Mouse (Mus musculus) lung, embryonic 16.5 days (tissue): ENCODE results near the gene Rfxank. TPM values are rescaled to one million over a fixed set of nuclear protein-coding genes. Genes with fewer than 3 reads are reported as not detected.

ENCODE experiments used
- ATAC-seq: fragments of 200-750 bp; cut with Nextera tagmentation; 2 replicates; pipeline ENCODE4 v1.8.0; 2017; ENCODE audit warnings: low read depth, mild to moderate bottlenecking, moderate library complexity
- H3K27ac ChIP-seq: fragments of 300-500 bp; sonication (generic); 2 replicates; pipeline ENCODE4 v1.5.1; 2014; ENCODE audit warnings: mild to moderate bottlenecking, control low read depth, low read length
- H3K27me3 ChIP-seq: fragments of 300-500 bp; sonication (generic); 2 replicates; pipeline ENCODE4 v1.6.1; 2014; ENCODE audit warnings: low read depth, low read length, mixed read lengths; ENCODE audit not compliant: control insufficient read depth, insufficient read depth
- H3K36me3 ChIP-seq: fragments of 300-500 bp; sonication (generic); 2 replicates; pipeline ENCODE4 v1.6.1; 2014; ENCODE audit warnings: low read length; ENCODE audit not compliant: control insufficient read depth, insufficient read depth
- H3K4me1 ChIP-seq: fragments of 300-500 bp; sonication (generic); replicated peaks from 2 replicates; pipeline ENCODE4 v1.6.1; 2014; ENCODE audit warnings: low read length, mixed read lengths; ENCODE audit not compliant: control insufficient read depth, insufficient read depth
- H3K4me2 ChIP-seq: fragments of 300-500 bp; sonication (generic); 2 replicates; pipeline ENCODE4 v1.6.1; 2014; ENCODE audit warnings: low read depth, low read length, control low read depth
- H3K4me3 ChIP-seq: fragments of 300-500 bp; sonication (generic); 2 replicates; pipeline ENCODE4 v1.5.1; 2014; ENCODE audit warnings: mild to moderate bottlenecking, low read length, control low read depth
- H3K9ac ChIP-seq: fragments of 300-500 bp; sonication (generic); 2 replicates; pipeline ENCODE4 v1.6.1; 2014; ENCODE audit warnings: low read length, control low read depth
- H3K9me3 ChIP-seq: fragments of 300-500 bp; sonication (generic); 2 replicates; pipeline ENCODE4 v1.6.1; 2016; ENCODE audit warnings: low read length; ENCODE audit not compliant: control insufficient read depth
- WGBS: fragments of 180-500 bp; shearing (Covaris S2); extraction: QIAGEN DNeasy Blood & Tissue Kit; methylation state at CpG from one replicate; pipeline ENCODE4 v1.1.7; 2014; 5-methylcytosine and 5-hydroxymethylcytosine counted together
- polyA plus RNA-seq: library from polyadenylated mRNA; unstranded; fragments of >200 nt; fragmentation: Nextera tagmentation; extraction: Ambion mirVana; gene quantifications from 2 replicates; pipeline ENCODE4 v1.2.1, GENCODE M21; 2015

Gene Rfxank
- polyA plus RNA-seq, 1 experiment from 2014 or later = 21.1 TPM

- H3K4me3 ChIP-seq = no peak overlapping the region
- H3K4me1 ChIP-seq = peaks cover 8% of the 10 kb centered on the region; the same call in 1 of the 2 replicates
- no peaks in the 10 kb centered on the region; the same call in 1 of the 2 replicates for H3K27me3 ChIP-seq
- no peaks in the 10 kb centered on the region for H3K36me3 ChIP-seq
- H3K9me3 ChIP-seq = no peaks in the 10 kb centered on the region
- 100% methylated on average over 1 of the region's 1 CpGs for WGBS
- H3K4me2 ChIP-seq = no peak overlapping the region
- no peak overlapping the region for H3K9ac ChIP-seq
- H3K27ac ChIP-seq = no peak overlapping the region
- no peak for ATAC-seq
Observed at GRCm38 (mm10) chr8:70157240-70157800, 18.4 kb upstream of the Rfxank start.

DNA sequence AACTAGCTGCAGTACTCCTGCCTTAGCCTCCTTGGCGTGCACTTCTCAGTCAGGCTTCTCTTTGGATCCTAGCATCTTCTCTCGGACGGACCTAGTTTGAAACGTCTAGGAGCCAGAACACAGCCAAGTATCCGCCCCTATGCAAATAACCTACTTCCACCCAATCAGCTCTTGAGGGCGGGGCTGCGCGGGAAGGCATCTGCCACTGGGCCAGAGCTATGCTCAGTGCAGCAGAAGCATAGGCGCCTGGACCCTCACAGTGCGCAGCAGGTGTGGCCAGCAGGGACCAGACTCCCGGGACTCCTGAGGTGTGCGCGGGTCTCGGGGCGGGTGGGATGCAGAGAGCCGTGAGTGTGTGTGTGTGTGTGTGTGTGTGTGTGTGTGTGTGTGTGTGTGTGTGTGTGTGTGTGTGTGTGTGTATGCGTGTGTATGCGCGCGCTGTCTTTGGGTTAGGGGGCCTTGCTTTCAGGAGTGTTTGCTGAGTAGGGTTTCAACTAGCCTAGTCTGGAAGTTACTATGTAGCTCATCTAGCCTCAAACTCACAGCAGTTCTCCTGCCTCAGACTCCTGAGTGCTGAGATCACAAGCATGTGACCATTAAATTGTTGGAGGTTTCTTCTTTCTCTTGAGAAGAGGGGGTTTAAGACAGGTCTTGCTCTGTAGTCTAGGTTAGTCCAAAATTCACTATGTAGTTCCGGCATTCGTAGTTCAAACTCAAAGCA, 13.7 kb upstream of the Rfxank start:
- no peaks in the 10 kb centered on the region for H3K9me3 ChIP-seq
- H3K4me2 ChIP-seq = peak overlapping the region; percentile 35; the same call in 1 of the 2 replicates
- H3K27me3 ChIP-seq = no peaks in the 10 kb centered on the region; the same call in 1 of the 2 replicates
- no peaks in the 10 kb centered on the region for H3K36me3 ChIP-seq
- no peak overlapping the region for H3K9ac ChIP-seq
- H3K4me1 ChIP-seq = 0 out of 2 replicates have a peak, but pooled peaks cover 2% of the 10 kb centered on the region
- ATAC-seq = peak; percentile 97
- H3K4me3 ChIP-seq = no peak overlapping the region
- 15% methylated on average over 20 of the region's 22 CpGs for WGBS
- H3K27ac ChIP-seq = no peak overlapping the region

- ATAC-seq = no peak
- Histone ChIP-seq H3K27ac (no peak overlapping the region), H3K9me3 (no peaks in the 10 kb centered on the region), H3K36me3 (peaks cover 17% of the 10 kb centered on the region), H3K9ac (no peak overlapping the region), H3K4me1 (0 out of 2 replicates have a peak, but pooled peaks cover 2% of the 10 kb centered on the region), H3K27me3 (no peaks in the 10 kb centered on the region; the same call in 1 of the 2 replicates), H3K4me3 (no peak overlapping the region), H3K4me2 (no peak overlapping the region)
- 16% methylated on average over 13 of the region's 13 CpGs for WGBS
Observed at GRCm38 (mm10) chr8:70150158-70150557, 11.2 kb upstream of the Rfxank start.

DNA sequence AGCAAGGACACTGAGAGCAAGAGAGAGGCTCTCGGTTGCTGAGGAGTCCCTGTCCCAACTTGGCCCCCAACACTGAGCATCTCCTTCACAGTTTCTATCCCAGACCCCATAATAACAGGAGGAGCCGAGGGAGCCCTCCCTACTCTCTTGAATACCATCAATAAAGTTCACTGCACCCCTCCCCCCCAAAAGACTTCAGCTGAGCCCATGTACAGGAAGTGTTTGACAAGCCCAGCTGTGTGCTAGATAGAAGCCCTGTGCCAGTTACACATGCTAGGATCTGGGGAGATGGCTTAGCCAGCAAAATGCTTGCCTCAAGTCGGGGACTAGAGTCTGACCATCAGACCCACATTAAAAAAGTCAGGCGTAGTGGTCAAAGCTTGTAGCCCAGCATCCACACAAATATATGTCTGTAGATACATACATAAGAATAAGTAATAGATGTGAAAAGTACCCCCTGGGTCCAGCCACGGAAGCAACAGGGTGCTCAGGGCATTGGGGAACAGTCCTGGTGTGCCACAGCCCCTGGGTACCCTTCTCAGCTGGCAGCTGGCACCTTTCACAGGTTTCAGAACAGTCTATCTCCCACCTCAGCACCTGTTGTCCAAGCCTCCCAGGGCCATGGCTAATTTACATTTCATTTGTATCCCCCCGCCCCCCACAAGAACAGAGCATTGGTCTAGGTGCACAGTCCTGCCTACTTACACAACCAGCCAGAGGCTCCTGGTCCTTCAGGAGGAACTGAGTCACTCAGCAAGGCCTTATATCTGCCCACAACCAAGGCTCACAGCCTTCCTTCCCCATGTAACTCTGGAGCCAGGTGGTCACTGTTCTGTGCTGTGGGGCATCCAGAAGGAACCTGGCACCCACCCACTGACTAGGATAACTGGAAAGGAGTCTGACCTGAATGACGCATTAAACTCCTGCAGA, 9.0 kb upstream of the Rfxank start:
- H3K4me2 ChIP-seq = no peak overlapping the region
- 81% methylated on average over 7 of the region's 7 CpGs for WGBS

DNA sequence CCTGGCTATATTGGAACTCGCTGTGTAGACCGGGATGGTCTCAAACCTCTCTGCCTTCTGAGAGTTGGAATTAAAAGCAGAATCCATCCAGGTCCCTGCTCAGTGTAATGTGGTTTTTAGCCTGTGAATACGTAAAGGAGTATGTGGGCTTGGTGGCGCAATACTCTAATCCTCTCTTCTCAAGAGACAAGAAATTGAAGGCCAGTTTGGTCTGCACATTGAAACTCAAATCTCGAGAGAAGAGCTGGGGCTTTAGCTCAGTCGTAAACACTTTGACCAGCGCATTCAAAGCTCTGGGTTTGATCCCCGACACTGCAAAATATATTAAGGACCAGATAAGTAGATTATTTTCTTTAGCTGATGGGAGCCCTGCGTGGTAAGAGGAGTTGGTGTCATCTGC, 1.0 kb upstream of the Rfxank start:
- WGBS = 5% methylated on average over 9 of the region's 9 CpGs
- Histone ChIP-seq H3K27ac (peak overlapping the region; percentile 75), H3K4me1 (peaks cover 15% of the 10 kb centered on the region), H3K4me3 (peak overlapping the region; percentile 70), H3K9ac (peak overlapping the region; percentile 77), H3K36me3 (peaks cover 18% of the 10 kb centered on the region), H3K27me3 (no peaks in the 10 kb centered on the region), H3K4me2 (peak overlapping the region; percentile 61), H3K9me3 (no peaks in the 10 kb centered on the region)
- no peak for ATAC-seq

More for the DNA sequence above, 9.0 kb upstream of the Rfxank start:
- Histone ChIP-seq H3K4me3 (no peak overlapping the region), H3K27me3 (no peaks in the 10 kb centered on the region; the same call in 1 of the 2 replicates), H3K27ac (no peak overlapping the region), H3K9ac (no peak overlapping the region), H3K36me3 (peaks cover 25% of the 10 kb centered on the region), H3K4me1 (0 out of 2 replicates have a peak, but pooled peaks cover 2% of the 10 kb centered on the region), H3K9me3 (no peaks in the 10 kb centered on the region)
- no peak for ATAC-seq

DNA sequence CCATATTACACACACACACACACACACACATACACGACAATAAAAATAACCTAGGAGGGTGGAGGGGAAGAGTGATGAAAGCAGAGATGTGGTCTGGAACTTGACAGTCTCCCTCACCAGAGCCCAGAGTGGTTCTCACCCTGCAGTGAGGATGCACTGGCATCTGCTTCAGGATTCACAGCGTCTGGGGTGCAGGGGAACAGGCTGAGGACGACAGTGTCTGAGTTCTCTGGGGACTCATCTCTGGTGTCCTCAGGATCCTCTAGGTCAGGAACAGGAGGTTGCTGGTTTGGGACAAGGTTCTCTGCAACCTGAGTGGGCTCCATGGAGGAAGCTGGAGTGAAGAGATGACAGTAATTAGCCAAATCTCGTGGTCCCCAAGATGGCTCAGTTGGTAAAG, 1.1 kb downstream of the Rfxank start:
- Histone ChIP-seq H3K27me3 (no peaks in the 10 kb centered on the region), H3K4me1 (peaks cover 15% of the 10 kb centered on the region), H3K36me3 (peaks cover 14% of the 10 kb centered on the region), H3K4me2 (peak overlapping the region; percentile 55), H3K27ac (no peak overlapping the region), H3K4me3 (peak overlapping the region; percentile 58; the same call in 1 of the 2 replicates), H3K9me3 (no peaks in the 10 kb centered on the region), H3K9ac (peak overlapping the region; percentile 69)
- 75% methylated on average over 4 of the region's 4 CpGs for WGBS
- ATAC-seq = no peak

DNA sequence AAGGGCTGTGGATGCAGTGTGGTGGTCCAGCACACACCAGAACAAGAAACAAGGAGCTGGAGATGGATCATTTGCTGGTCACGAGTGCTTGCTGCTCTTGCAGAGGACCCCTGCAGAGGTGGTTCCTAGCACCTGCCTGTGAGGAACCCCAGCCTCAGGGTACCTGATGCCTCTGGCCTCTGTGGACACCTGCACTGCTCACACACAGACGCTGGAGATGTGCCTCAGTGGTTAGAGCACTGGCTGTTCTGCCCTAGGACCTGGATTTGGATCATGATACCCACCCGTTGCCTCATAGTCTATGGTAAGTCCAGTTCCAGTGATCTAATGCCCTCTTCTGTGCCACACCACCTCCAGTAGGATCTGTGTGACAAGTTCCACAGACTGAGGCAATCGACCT, 2.4 kb downstream of the Rfxank start:
- H3K27ac ChIP-seq = no peak overlapping the region
- no peak overlapping the region for H3K9ac ChIP-seq
- 88% methylated on average over 4 of the region's 4 CpGs for WGBS
- H3K4me3 ChIP-seq = no peak overlapping the region
- H3K9me3 ChIP-seq = no peaks in the 10 kb centered on the region
- no peak overlapping the region for H3K4me2 ChIP-seq
- no peaks in the 10 kb centered on the region for H3K27me3 ChIP-seq
- H3K36me3 ChIP-seq = peaks cover 11% of the 10 kb centered on the region
- peaks cover 18% of the 10 kb centered on the region for H3K4me1 ChIP-seq
- ATAC-seq = no peak

DNA sequence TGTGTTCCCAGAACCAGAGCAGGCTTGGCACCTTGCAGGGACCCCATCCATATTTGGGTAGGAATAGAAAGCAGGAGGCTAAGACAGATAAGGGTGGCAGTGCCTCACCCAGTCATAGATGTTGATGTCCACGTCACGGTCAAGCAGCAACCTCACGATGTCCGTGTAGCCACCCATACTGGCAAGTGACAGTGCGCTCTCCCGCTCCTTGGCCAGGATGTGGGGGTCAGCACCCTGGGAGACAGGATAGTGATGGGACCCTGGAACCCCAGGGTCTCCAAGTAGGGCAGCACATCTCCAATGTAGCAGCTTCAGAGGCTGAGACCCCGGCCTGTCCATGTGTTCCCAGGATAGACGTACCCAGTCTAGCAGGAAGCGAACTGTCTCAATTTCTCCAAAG, 4.0 kb downstream of the Rfxank start:
- H3K27ac ChIP-seq = no peak overlapping the region

DNA sequence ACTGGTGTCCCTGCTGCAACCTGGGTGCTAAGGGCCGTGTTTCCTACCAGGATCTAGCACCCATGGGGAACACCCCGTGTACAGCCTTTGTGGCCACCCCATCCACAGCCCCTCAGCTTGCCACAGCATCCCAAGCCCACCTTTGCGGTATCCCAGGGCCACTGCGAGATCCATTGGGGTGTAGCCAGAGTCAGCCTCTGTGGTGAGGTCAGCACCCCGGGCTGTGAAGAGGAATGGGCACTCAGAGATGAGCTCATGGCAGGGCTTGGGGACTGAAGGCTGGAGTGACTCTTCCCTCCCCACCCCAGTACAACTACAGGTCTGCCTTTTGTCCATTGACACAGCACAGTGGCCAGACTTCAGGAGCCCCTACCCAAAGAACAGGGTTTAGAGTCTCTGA, 4.9 kb downstream of the Rfxank start:
- Histone ChIP-seq H3K9me3 (no peaks in the 10 kb centered on the region), H3K4me2 (no peak overlapping the region), H3K9ac (no peak overlapping the region), H3K4me3 (no peak overlapping the region), H3K36me3 (peaks cover 11% of the 10 kb centered on the region), H3K27ac (no peak overlapping the region), H3K27me3 (no peaks in the 10 kb centered on the region), H3K4me1 (peaks cover 16% of the 10 kb centered on the region)
- no peak for ATAC-seq
- 89% methylated on average over 5 of the region's 5 CpGs for WGBS

More for the DNA sequence above, 4.0 kb downstream of the Rfxank start:
- no peak overlapping the region for H3K4me3 ChIP-seq
- H3K36me3 ChIP-seq = peaks cover 11% of the 10 kb centered on the region
- no peak overlapping the region for H3K4me2 ChIP-seq
- H3K9ac ChIP-seq = no peak overlapping the region
- no peak for ATAC-seq
- H3K27me3 ChIP-seq = no peaks in the 10 kb centered on the region
- WGBS = 85% methylated on average over 9 of the region's 9 CpGs
- H3K9me3 ChIP-seq = no peaks in the 10 kb centered on the region
- peaks cover 14% of the 10 kb centered on the region for H3K4me1 ChIP-seq
